25 mouse cellular contexts compared by ENCODE assay signal in the genomic region with DNA sequence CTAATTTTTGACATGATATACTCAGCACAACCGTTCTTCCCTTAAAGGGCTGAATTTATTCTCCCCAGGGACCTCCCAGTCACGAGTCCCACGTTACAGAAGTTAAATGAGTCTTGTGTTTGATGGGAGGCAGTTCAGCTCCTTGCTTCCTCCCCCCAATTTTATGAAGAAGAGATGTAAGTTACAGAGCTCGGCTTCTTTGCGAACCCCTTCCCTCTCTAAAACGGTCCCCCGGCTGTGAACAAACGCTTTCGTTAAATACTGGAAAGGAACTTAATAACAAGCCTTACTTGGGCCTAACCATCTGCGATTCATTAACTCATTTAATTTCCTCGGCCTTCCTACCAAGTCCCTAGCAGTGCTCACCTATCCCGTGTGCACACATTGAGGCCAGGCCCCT.
DNase-seq lines count a peak whose midpoint lies in the region; ATAC-seq and TF ChIP-seq lines count a peak whose summit lies in the region.
"Had no signal": no experiment of that assay in that cellular context is flagged by ENCODE, and none has a peak within 500 bp of the region (broad histone marks: within the 10 kb centered on the region; RNA-seq: fewer than 3 reads in every experiment).

No protein-coding gene starts in this region.

- H3K36me3 ChIP-seq in embryonic facial prominence, embryonic 10.5 days (replicated peaks): no peaks in the 10 kb centered on the region
- no peaks in the 10 kb centered on the region for H3K36me3 ChIP-seq in limb, embryonic 12.5 days
- H3K36me3 ChIP-seq in intestine, postnatal 0 days (ENCODE audit: control insufficient read depth, insufficient read depth): no peaks in the 10 kb centered on the region
- H3K36me3 ChIP-seq: embryonic facial prominence, embryonic 13.5 days; forebrain, embryonic 12.5 days; forebrain, embryonic 15.5 days; heart, embryonic 10.5 days; heart, embryonic 13.5 days had no signal

- no peak for TF ChIP-seq CTCF in intestine, postnatal 0 days (IDR thresholded peaks at IDR 0.05; ENCODE audit: low read depth)

- no peak overlapping the region for H3K4me3 ChIP-seq in embryonic facial prominence, embryonic 10.5 days
- H3K4me3 ChIP-seq in limb, embryonic 12.5 days (replicated peaks): no peak overlapping the region
- H3K4me3 ChIP-seq in intestine, postnatal 0 days (ENCODE audit: low read depth, low read length): no peak overlapping the region
- H3K4me3 ChIP-seq: embryonic facial prominence, embryonic 13.5 days; erythroblast, embryonic 14.5 days; forebrain, embryonic 12.5 days; forebrain, embryonic 15.5 days; heart, adult 2 months; heart, embryonic 10.5 days; heart, embryonic 13.5 days had no signal

- no peaks in the 10 kb centered on the region; the same call in 1 of the 2 replicates for H3K27me3 ChIP-seq in embryonic facial prominence, embryonic 10.5 days (replicated peaks; ENCODE audit: low read depth, poor library complexity, severe bottlenecking)
- H3K27me3 ChIP-seq in limb, embryonic 12.5 days: peaks cover 24% of the 10 kb centered on the region
- H3K27me3 ChIP-seq in intestine, postnatal 0 days (replicated peaks; ENCODE audit: control insufficient read depth, insufficient read depth, low read length): no peaks in the 10 kb centered on the region
- H3K27me3 ChIP-seq: embryonic facial prominence, embryonic 13.5 days; forebrain, embryonic 12.5 days; forebrain, embryonic 15.5 days had no signal

- 0 out of 2 replicates have a peak, but pooled peaks cover under 1% of the 10 kb centered on the region for H3K9me3 ChIP-seq in embryonic facial prominence, embryonic 10.5 days
- 0 out of 2 replicates have a peak, but pooled peaks cover under 1% of the 10 kb centered on the region for H3K9me3 ChIP-seq in limb, embryonic 12.5 days
- H3K9me3 ChIP-seq in intestine, postnatal 0 days (ENCODE audit: control insufficient read depth): no peaks in the 10 kb centered on the region
- H3K9me3 ChIP-seq: embryonic facial prominence, embryonic 13.5 days; forebrain, embryonic 12.5 days; forebrain, embryonic 15.5 days; heart, embryonic 10.5 days; heart, embryonic 13.5 days had no signal

- no peak for ATAC-seq in limb, embryonic 12.5 days (ENCODE audit: insufficient number of reproducible peaks, insufficient read depth, low FRiP score, low TSS enrichment, low read depth)
- no peak for ATAC-seq in granulocyte monocyte progenitor cell, adult 5-6 weeks (replicated peaks; ENCODE audit: poor library complexity, severe bottlenecking)
- ATAC-seq in intestine, postnatal 0 days: no peak
- ATAC-seq: CD4-positive, CD25-positive, alpha-beta regulatory T cell, adult 4 months; hindbrain, postnatal 0 days; inflammation-experienced regulatory T-cells, adult 6 months had no signal

- DNase-seq in embryonic facial prominence, embryonic 10.5 days (ENCODE audit: low spot score): peak; percentile 24
- peak; percentile 52 for DNase-seq in forelimb bud, embryonic 11.5 days (ENCODE audit: low read depth, low spot score)
- DNase-seq in right cerebral cortex, postnatal 4 days: no peak
- DNase-seq: adrenal gland, adult 2 months; adrenal gland, postnatal 14 days; cerebellum, adult 11-12 months; cerebellum, adult 8-10 months; cerebellum, postnatal 14 days; gastrocnemius, postnatal 25 days; heart, adult 2 months; heart, postnatal 14 days; heart, postnatal 4 days had no signal

- no peak overlapping the region for H3K9ac ChIP-seq in limb, embryonic 12.5 days (replicated peaks)
- no peak overlapping the region for H3K9ac ChIP-seq in intestine, postnatal 0 days (ENCODE audit: low read depth, low read length)
- H3K9ac ChIP-seq: embryonic facial prominence, embryonic 13.5 days; forebrain, embryonic 12.5 days; forebrain, embryonic 15.5 days; heart, embryonic 13.5 days; hindbrain, embryonic 14.5 days had no signal

- H3K4me1 ChIP-seq in embryonic facial prominence, embryonic 10.5 days: peaks cover 52% of the 10 kb centered on the region
- peaks cover 37% of the 10 kb centered on the region for H3K4me1 ChIP-seq in limb, embryonic 12.5 days (replicated peaks)
- no peaks in the 10 kb centered on the region for H3K4me1 ChIP-seq in intestine, postnatal 0 days (replicated peaks; ENCODE audit: control insufficient read depth, insufficient read depth, low read length)
- H3K4me1 ChIP-seq: heart, embryonic 13.5 days had no signal

- H3K4me2 ChIP-seq in limb, embryonic 12.5 days: no peak overlapping the region; the same call in 1 of the 2 replicates
- no peak overlapping the region for H3K4me2 ChIP-seq in intestine, postnatal 0 days (replicated peaks; ENCODE audit: low read depth)
- H3K4me2 ChIP-seq: embryonic facial prominence, embryonic 13.5 days; forebrain, embryonic 12.5 days; forebrain, embryonic 15.5 days; heart, embryonic 13.5 days; hindbrain, embryonic 14.5 days had no signal

- WGBS in embryonic facial prominence, embryonic 10.5 days: 56% methylated on average over 12 of the region's 12 CpGs
- WGBS in limb, embryonic 12.5 days: 12% methylated on average over 12 of the region's 12 CpGs
- WGBS in intestine, postnatal 0 days: 82% methylated on average over 12 of the region's 12 CpGs

- H3K27ac ChIP-seq in embryonic facial prominence, embryonic 10.5 days (replicated peaks): peak overlapping the region; percentile 51
- H3K27ac ChIP-seq in limb, embryonic 12.5 days: peak overlapping the region; percentile 23; the same call in 1 of the 2 replicates
- no peak overlapping the region for H3K27ac ChIP-seq in intestine, postnatal 0 days (ENCODE audit: low read depth, low read length)
- H3K27ac ChIP-seq: embryonic facial prominence, embryonic 13.5 days; forebrain, embryonic 12.5 days; heart, adult 2 months; heart, embryonic 10.5 days; heart, embryonic 13.5 days; hindbrain, postnatal 0 days had no signal
